Mouse (Mus musculus): ENCODE measurements at regions not wholly inside any gene's neighbourhood (a gene's known extent, or its start where the extent isn't known, plus 50 kb on each side); places are given as distances from the start of the nearest gene placed in this dataset.

DNA sequence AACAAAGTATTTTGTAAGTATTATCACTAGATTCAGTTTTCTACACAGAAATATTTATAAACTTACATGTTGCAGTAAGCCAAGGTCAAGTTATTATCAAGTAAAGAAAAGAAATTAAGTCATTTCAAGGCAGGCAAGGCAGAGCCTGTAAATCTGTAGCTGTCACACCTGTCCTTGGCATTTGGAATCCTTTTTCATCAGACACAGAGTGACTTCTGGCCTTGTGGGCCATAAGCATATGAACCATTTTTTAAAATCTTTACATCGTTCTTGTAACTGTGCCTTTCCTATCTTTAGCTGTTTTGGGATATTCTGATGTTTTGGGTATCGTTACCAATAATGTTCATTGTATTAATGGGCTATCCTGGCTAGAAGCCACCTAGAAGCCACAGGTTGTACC, 76.7 kb upstream of the Frmd4a start:
- no peak for DNase-seq (ENCODE audit: low spot score)

GRCm38 (mm10) chr2:3941496-3941895, 76.0 kb upstream of the Frmd4a start:
- DNase-seq (ENCODE audit: low spot score): no peak

- DNase-seq (ENCODE audit: low spot score): no peak
Observed at GRCm38 (mm10) chr2:3947432-3947831, 70.1 kb upstream of the Frmd4a start.

DNA sequence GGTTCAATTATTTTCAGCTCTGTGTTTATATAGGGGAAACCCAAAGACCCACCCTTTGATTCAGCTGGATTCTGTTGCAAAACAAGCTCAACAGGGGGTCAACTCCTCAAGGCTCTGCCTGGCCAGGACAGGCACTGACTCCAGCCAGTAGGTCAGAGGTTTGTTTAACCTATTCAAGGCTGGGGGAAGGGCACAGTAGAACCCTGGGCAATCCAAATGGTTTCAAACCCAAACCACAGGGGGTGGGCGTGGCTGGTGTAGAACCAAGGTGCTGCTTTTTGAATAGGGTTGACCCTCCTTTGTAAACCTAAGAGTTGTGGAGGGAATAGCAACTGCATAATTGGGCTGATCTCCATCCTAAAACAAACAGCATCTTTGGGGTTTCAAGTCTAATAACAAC, 69.2 kb upstream of the Frmd4a start:
- DNase-seq (ENCODE audit: low spot score): no peak

DNA sequence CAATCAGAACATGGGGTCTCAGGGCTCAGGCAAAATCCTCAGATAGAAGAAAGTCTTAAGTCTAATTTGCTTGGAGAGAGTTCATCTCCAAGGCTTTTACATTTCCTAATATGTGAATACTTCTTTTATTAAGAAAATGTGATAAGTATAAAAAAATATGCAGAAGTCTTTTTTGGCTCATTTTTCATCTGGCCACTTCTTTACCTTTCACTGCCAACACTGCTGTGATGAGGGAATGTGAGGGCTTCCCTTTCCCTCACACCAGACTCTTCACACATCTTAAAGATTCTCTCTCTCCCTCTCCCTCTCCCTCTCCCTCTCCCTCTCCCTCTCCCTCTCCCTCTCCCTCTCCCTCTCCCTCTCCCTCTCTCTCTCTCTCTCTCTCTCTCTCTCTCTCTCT, 60.0 kb upstream of the Frmd4a start:
- DNase-seq (ENCODE audit: low spot score): no peak

DNA sequence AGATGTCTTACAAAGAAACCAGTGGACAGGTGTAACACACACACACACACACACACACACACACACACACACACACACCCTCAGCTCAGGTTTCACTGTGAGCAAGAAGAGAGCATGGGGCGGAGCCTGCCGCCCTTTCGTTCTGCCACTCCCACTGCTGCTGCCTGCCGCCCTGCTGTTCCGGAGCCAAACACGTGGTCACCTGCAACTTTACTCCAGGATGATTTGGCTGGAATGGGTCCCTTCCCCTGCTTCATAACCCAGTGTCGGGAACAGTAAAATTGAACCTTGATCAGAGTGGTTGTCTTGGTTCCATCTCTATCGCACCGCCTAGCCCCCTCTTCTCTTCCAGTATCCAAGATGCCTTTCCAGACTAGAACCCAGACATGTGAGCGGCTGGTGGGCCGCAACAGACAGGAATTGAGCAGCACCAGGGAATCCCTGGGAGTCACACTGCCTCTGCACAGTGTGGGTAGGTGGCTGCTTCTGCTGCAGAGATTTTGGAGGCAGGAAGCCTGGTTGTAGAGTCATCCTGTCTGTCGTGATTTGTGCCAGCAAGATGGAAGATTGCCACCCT, 59.4 kb upstream of the Frmd4a start:
- DNase-seq (ENCODE audit: low spot score): peak; percentile 32

DNA sequence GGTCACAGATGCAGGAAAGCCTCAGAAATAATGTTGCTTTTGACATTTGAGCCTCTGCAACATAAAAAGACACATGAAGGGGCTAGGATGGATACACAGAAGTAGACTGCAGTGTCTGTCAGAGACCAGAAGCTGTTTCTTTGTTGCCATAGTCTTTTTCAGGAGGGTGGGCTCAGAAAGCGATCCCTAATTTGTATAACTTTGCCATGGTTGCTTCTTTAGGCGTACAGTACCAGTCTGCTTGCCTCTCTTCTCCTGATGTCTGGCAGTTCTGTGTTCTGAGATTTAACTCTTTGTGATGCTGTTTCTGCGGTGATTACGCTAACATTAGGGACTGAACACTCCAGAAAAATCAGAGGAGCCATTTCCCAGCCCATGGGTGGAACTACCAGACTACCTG, 58.8 kb upstream of the Frmd4a start:
- no peak for DNase-seq (ENCODE audit: low spot score)

GRCm38 (mm10) chr2:3959181-3959580, 58.3 kb upstream of the Frmd4a start:
- no peak for DNase-seq (ENCODE audit: low spot score)

DNA sequence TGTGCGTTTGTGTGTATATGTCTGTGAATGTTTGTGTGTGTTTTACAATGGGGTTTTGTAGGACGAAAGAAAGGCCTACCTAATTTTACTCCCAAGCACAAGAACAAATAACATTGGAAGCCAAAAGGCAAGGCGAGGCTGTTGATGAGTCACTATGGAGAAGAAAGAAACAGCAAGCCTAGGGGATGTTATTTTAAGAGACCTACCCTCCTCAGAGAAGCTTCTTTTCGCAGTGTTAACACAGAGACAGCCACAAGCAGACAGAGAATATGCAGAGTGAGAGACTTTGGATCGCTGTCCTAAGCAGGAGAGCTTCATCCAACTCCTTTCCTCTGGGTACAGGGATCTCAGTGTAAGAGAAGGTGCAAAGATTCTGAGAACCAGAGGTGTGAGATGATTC, 57.3 kb upstream of the Frmd4a start:
- DNase-seq (ENCODE audit: low spot score): no peak

- peak; percentile 90 for DNase-seq (ENCODE audit: low spot score)
Observed at GRCm38 (mm10) chr2:3964351-3964750, 53.2 kb upstream of the Frmd4a start.
